Mouse (Mus musculus) stomach, embryonic 16.5 days (tissue): ENCODE results near the gene Slamf1. TPM values are rescaled to one million over a fixed set of nuclear protein-coding genes. Genes with fewer than 3 reads are reported as not detected.

ENCODE experiments used
- ATAC-seq: fragments of 200-750 bp; cut with Nextera tagmentation; 2 replicates; pipeline ENCODE4 v1.8.0; 2017; ENCODE audit warnings: moderate number of reproducible peaks, moderate TSS enrichment; ENCODE audit not compliant: insufficient read depth, low FRiP score
- H3K27ac ChIP-seq: fragments of 300-500 bp; sonication (generic); 2 replicates; pipeline ENCODE4 v1.5.1; 2014; ENCODE audit warnings: low read length
- H3K27me3 ChIP-seq: fragments of 300-500 bp; sonication (generic); 2 replicates; pipeline ENCODE4 v1.6.1; 2014; ENCODE audit warnings: low read length, control low read depth, mixed read lengths; ENCODE audit not compliant: control insufficient read depth, insufficient read depth
- H3K36me3 ChIP-seq: fragments of 300-500 bp; sonication (generic); 2 replicates; pipeline ENCODE4 v1.6.1; 2014; ENCODE audit warnings: low read length; ENCODE audit not compliant: control insufficient read depth, insufficient read depth
- H3K4me1 ChIP-seq: fragments of 300-500 bp; sonication (generic); 2 replicates; pipeline ENCODE4 v1.6.1; 2014; ENCODE audit warnings: low read length, control low read depth, mixed read lengths; ENCODE audit not compliant: control insufficient read depth, insufficient read depth
- H3K4me2 ChIP-seq: fragments of 300-500 bp; sonication (generic); 2 replicates; pipeline ENCODE4 v1.6.1; 2014; ENCODE audit warnings: low read depth, low read length, mixed read lengths
- H3K4me3 ChIP-seq: fragments of 300-500 bp; sonication (generic); replicated peaks from 2 replicates; pipeline ENCODE4 v1.5.1; 2014; ENCODE audit warnings: mild to moderate bottlenecking, low read length
- H3K9ac ChIP-seq: fragments of 300-500 bp; sonication (generic); 2 replicates; pipeline ENCODE4 v1.6.1; 2014; ENCODE audit warnings: low read length
- H3K9me3 ChIP-seq: fragments of 300-500 bp; sonication (generic); replicated peaks from 2 replicates; pipeline ENCODE4 v1.6.1; 2016; ENCODE audit warnings: low read length, control low read depth; ENCODE audit not compliant: control insufficient read depth
- WGBS: fragments of 180-500 bp; shearing (Covaris S2); extraction: QIAGEN DNeasy Blood & Tissue Kit; methylation state at CpG from one replicate; pipeline ENCODE4 v1.1.7; 2014; 5-methylcytosine and 5-hydroxymethylcytosine counted together
- polyA plus RNA-seq: library from polyadenylated mRNA; unstranded; fragments of >200 nt; fragmentation: Nextera tagmentation; extraction: Ambion mirVana; gene quantifications from 2 replicates; pipeline ENCODE4 v1.2.1, GENCODE M21; 2015

Slamf1 gene
- polyA plus RNA-seq, 1 experiment from 2014 or later, result 0.21 TPM

GRCm38 (mm10) chr1:171774266-171774665 lies 7.3 kb downstream of the Slamf1 start:
- no peak overlapping the region for H3K4me2 ChIP-seq
- ATAC-seq, result no peak
- H3K4me3 ChIP-seq, result no peak overlapping the region
- H3K27ac ChIP-seq, result no peak overlapping the region
- H3K9ac ChIP-seq, result no peak overlapping the region
- no peaks in the 10 kb centered on the region for H3K27me3 ChIP-seq
- H3K4me1 ChIP-seq, result no peaks in the 10 kb centered on the region
- WGBS, result 73% methylated on average over 5 of the region's 5 CpGs
- no peaks in the 10 kb centered on the region for H3K9me3 ChIP-seq
- H3K36me3 ChIP-seq, result no peaks in the 10 kb centered on the region

DNA sequence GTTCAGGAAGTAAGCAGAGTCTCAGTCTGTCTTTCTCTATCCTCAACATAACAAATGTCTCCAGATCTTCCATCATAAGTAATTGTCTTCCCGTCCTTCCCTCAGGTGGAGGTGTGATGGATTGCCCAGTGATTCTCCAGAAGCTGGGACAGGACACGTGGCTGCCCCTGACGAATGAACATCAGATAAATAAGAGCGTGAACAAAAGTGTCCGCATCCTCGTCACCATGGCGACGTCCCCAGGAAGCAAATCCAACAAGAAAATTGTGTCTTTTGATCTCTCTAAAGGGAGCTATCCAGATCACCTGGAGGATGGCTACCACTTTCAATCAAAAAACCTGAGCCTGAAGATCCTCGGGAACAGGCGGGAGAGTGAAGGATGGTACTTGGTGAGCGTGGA lies 7.8 kb downstream of the Slamf1 start:
- Histone ChIP-seq H3K27ac (no peak overlapping the region), H3K27me3 (no peaks in the 10 kb centered on the region), H3K4me2 (no peak overlapping the region), H3K4me3 (no peak overlapping the region), H3K36me3 (no peaks in the 10 kb centered on the region), H3K9me3 (no peaks in the 10 kb centered on the region), H3K4me1 (no peaks in the 10 kb centered on the region), H3K9ac (no peak overlapping the region)
- 54% methylated on average over 11 of the region's 11 CpGs for WGBS
- no peak for ATAC-seq

- Histone ChIP-seq H3K4me2 (no peak overlapping the region), H3K27me3 (no peaks in the 10 kb centered on the region), H3K4me3 (no peak overlapping the region), H3K27ac (no peak overlapping the region), H3K9ac (no peak overlapping the region), H3K9me3 (no peaks in the 10 kb centered on the region), H3K36me3 (no peaks in the 10 kb centered on the region), H3K4me1 (no peaks in the 10 kb centered on the region)
- 69% methylated on average over 4 of the region's 4 CpGs for WGBS
- no peak for ATAC-seq
These were observed 8.9 kb downstream of the Slamf1 start for GRCm38 (mm10) chr1:171775781-171776180.

- Histone ChIP-seq H3K4me1 (no peaks in the 10 kb centered on the region), H3K4me2 (no peak overlapping the region), H3K9ac (no peak overlapping the region), H3K27me3 (no peaks in the 10 kb centered on the region), H3K36me3 (no peaks in the 10 kb centered on the region), H3K4me3 (no peak overlapping the region), H3K9me3 (no peaks in the 10 kb centered on the region), H3K27ac (no peak overlapping the region)
- no peak for ATAC-seq
- 78% methylated on average over 7 of the region's 7 CpGs for WGBS
These were observed 10.1 kb downstream of the Slamf1 start for GRCm38 (mm10) chr1:171777026-171777425.

GRCm38 (mm10) chr1:171782287-171782915 lies 15.5 kb downstream of the Slamf1 start:
- no peaks in the 10 kb centered on the region for H3K4me1 ChIP-seq
- H3K36me3 ChIP-seq, result no peaks in the 10 kb centered on the region
- H3K27ac ChIP-seq, result no peak overlapping the region
- H3K27me3 ChIP-seq, result no peaks in the 10 kb centered on the region
- H3K9me3 ChIP-seq, result no peaks in the 10 kb centered on the region
- no peak for ATAC-seq
- no peak overlapping the region for H3K4me3 ChIP-seq
- H3K9ac ChIP-seq, result no peak overlapping the region
- 80% methylated on average over 5 of the region's 5 CpGs for WGBS
- H3K4me2 ChIP-seq, result no peak overlapping the region

GRCm38 (mm10) chr1:171785871-171786270 lies 18.9 kb downstream of the Slamf1 start:
- Histone ChIP-seq H3K27ac (no peak overlapping the region), H3K9me3 (no peaks in the 10 kb centered on the region), H3K27me3 (no peaks in the 10 kb centered on the region), H3K4me2 (no peak overlapping the region), H3K36me3 (no peaks in the 10 kb centered on the region), H3K9ac (no peak overlapping the region), H3K4me3 (no peak overlapping the region), H3K4me1 (no peaks in the 10 kb centered on the region)
- WGBS, result 88% methylated on average over 1 of the region's 1 CpGs
- no peak for ATAC-seq

- no peaks in the 10 kb centered on the region for H3K4me1 ChIP-seq
- ATAC-seq, result no peak
- no peak overlapping the region for H3K4me2 ChIP-seq
These were observed 20.5 kb downstream of the Slamf1 start for GRCm38 (mm10) chr1:171787281-171788015.

GRCm38 (mm10) chr1:171788461-171789283 lies 21.7 kb downstream of the Slamf1 start:
- Histone ChIP-seq H3K36me3 (no peaks in the 10 kb centered on the region), H3K9ac (no peak overlapping the region), H3K27me3 (no peaks in the 10 kb centered on the region), H3K4me2 (no peak overlapping the region), H3K9me3 (no peaks in the 10 kb centered on the region), H3K4me1 (no peaks in the 10 kb centered on the region), H3K27ac (no peak overlapping the region), H3K4me3 (no peak overlapping the region)
- ATAC-seq, result no peak
- WGBS, result 60% methylated on average over 12 of the region's 12 CpGs

More at GRCm38 (mm10) chr1:171787281-171788015, 20.5 kb downstream of the Slamf1 start:
- 63% methylated on average over 6 of the region's 6 CpGs for WGBS
- Histone ChIP-seq H3K9ac (no peak overlapping the region), H3K27ac (no peak overlapping the region), H3K27me3 (no peaks in the 10 kb centered on the region), H3K9me3 (no peaks in the 10 kb centered on the region), H3K36me3 (no peaks in the 10 kb centered on the region), H3K4me3 (no peak overlapping the region)

- H3K4me1 ChIP-seq, result no peaks in the 10 kb centered on the region
- no peaks in the 10 kb centered on the region for H3K27me3 ChIP-seq
- no peak for ATAC-seq
- no peak overlapping the region for H3K4me2 ChIP-seq
- no peak overlapping the region for H3K9ac ChIP-seq
- WGBS, result 84% methylated on average over 3 of the region's 3 CpGs
- no peak overlapping the region for H3K27ac ChIP-seq
- no peaks in the 10 kb centered on the region for H3K36me3 ChIP-seq
- H3K4me3 ChIP-seq, result no peak overlapping the region
- H3K9me3 ChIP-seq, result no peaks in the 10 kb centered on the region
These were observed 22.5 kb downstream of the Slamf1 start for GRCm38 (mm10) chr1:171789407-171789806.
